Mouse (Mus musculus) midbrain, postnatal 0 days (tissue): Measurements from ENCODE around the gene Timp2. TPM values are rescaled to one million over a fixed set of nuclear protein-coding genes. Genes with fewer than 3 reads are reported as not detected.

ENCODE experiments used
- ATAC-seq: fragments of 200-750 bp; cut with Nextera tagmentation; 2 replicates; pipeline ENCODE4 v1.8.0; 2017; ENCODE audit warnings: moderate number of reproducible peaks, mild to moderate bottlenecking, moderate TSS enrichment, moderate library complexity; ENCODE audit not compliant: low FRiP score
- DNase-seq: peaks from one replicate; pipeline ENCODE4 v3.0.0-alpha.2; 2015; ENCODE audit warnings: low spot score
- H3K27ac ChIP-seq: fragments of 300-500 bp; sonication (generic); 2 replicates; pipeline ENCODE4 v1.5.1; 2014; ENCODE audit warnings: low read depth, mild to moderate bottlenecking, low read length, mixed read lengths
- H3K27me3 ChIP-seq: fragments of 300-500 bp; sonication (generic); 2 replicates; pipeline ENCODE4 v1.6.1; 2014; ENCODE audit warnings: low read length, control low read depth, mixed read lengths; ENCODE audit not compliant: insufficient read depth
- H3K36me3 ChIP-seq: fragments of 300-500 bp; sonication (generic); 2 replicates; pipeline ENCODE4 v1.6.1; 2014; ENCODE audit warnings: low read length, control low read depth, mixed read lengths; ENCODE audit not compliant: insufficient read depth
- H3K4me1 ChIP-seq: fragments of 300-500 bp; sonication (generic); 2 replicates; pipeline ENCODE4 v1.6.1; 2014; ENCODE audit warnings: mild to moderate bottlenecking, control low read depth, antibody characterized with exemption, low read length, mixed read lengths; ENCODE audit not compliant: insufficient read depth
- H3K4me2 ChIP-seq: fragments of 300-500 bp; sonication (generic); 2 replicates; pipeline ENCODE4 v1.6.1; 2014; ENCODE audit warnings: low read depth, mild to moderate bottlenecking, low read length, mixed read lengths; ENCODE audit not compliant: poor library complexity, severe bottlenecking
- H3K4me3 ChIP-seq: fragments of 300-500 bp; sonication (generic); 2 replicates; pipeline ENCODE4 v1.5.1; 2014; ENCODE audit warnings: low read depth, mild to moderate bottlenecking, low read length, moderate library complexity
- H3K9ac ChIP-seq: fragments of 300-500 bp; sonication (generic); replicated peaks from 2 replicates; pipeline ENCODE4 v1.6.1; 2014; ENCODE audit warnings: mild to moderate bottlenecking, low read length, moderate library complexity, mixed read lengths; ENCODE audit not compliant: poor library complexity, severe bottlenecking
- H3K9me3 ChIP-seq: fragments of 300-500 bp; sonication (generic); 2 replicates; pipeline ENCODE4 v1.6.1; 2016; ENCODE audit warnings: low read length, control low read depth
- CTCF ChIP-seq: IDR thresholded peaks from 2 replicates; pipeline ENCODE4 v1.5.1; 2016; ENCODE audit warnings: antibody characterized with exemption, mild to moderate bottlenecking
- WGBS: fragments of 180-500 bp; shearing (Covaris S2); extraction: QIAGEN DNeasy Blood & Tissue Kit; methylation state at CpG from one replicate; pipeline ENCODE4 v1.1.7; 2014; 5-methylcytosine and 5-hydroxymethylcytosine counted together
- polyA plus RNA-seq: library from polyadenylated mRNA; unstranded; fragments of >200 nt; fragmentation: Nextera tagmentation; extraction: Ambion mirVana; gene quantifications from 2 replicates; pipeline ENCODE4 v1.2.1, GENCODE M21; 2015
- total RNA-seq: library from RNA; depleted of rRNA; stranded (reverse); fragments of >200 nt; gene quantifications from 2 replicates; pipeline ENCODE4 v1.2.3, GENCODE M21; 2014

The Timp2 gene
- total and polyA plus RNA-seq, 2 experiments from 2014 or later: 140 to 217 TPM

DNA sequence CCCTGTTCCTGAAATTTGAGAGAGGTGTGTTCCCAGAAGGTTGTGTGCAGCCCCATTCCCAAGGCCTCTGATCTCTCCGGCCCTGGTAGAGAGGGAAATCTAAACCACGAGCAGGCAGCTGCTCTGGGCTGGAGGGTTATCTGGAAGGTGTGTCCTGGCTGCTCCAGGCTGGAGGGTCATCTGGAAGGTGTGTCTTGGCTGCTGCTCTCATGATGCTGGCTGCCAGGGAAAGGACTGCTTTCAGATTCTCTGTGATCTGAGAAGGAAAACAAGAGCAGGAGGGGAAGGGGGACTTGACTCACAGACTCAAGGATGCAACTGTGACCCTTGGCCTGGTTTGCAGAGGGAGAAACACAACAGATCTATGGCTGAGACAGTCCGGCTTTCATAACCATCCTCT lies 10.6 kb upstream of the Timp2 start:
- no peak overlapping the region for H3K4me3 ChIP-seq
- no peaks in the 10 kb centered on the region; the same call in 1 of the 2 replicates for H3K27me3 ChIP-seq
- no peaks in the 10 kb centered on the region for H3K36me3 ChIP-seq
- H3K9me3 ChIP-seq: no peaks in the 10 kb centered on the region
- peaks cover 7% of the 10 kb centered on the region; the same call in 1 of the 2 replicates for H3K4me1 ChIP-seq
- no peak overlapping the region for H3K27ac ChIP-seq
- ATAC-seq (no peak), DNase-seq (no peak)
- 74% methylated on average over 3 of the region's 3 CpGs for WGBS
- no peak for TF ChIP-seq CTCF
- H3K9ac ChIP-seq: no peak overlapping the region
- H3K4me2 ChIP-seq: no peak overlapping the region

DNA sequence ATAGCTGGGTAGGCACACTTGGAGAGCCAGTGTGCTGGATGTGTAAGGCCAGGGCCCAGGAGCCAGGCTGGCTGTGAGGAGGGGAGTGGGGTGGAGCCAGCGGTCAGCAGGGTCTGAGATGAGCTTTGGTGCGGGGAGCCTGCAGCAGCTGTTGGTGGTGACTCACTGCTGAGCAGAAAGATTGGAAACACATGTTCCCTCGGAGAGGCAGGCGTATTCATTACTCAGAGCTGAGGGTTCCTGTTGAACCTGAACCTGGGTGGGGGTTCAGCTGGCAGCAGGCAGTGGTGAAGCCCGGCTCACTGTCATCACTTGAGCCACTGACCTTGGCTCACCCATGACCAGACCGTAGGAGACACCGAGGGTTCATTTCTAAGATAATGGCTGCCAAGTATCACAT lies 9.6 kb upstream of the Timp2 start:
- H3K4me3 ChIP-seq: no peak overlapping the region
- no peak overlapping the region for H3K27ac ChIP-seq
- no peaks in the 10 kb centered on the region for H3K36me3 ChIP-seq
- ATAC-seq: no peak
- TF ChIP-seq CTCF: no peak
- no peak for DNase-seq
- no peaks in the 10 kb centered on the region for H3K9me3 ChIP-seq
- H3K27me3 ChIP-seq: no peaks in the 10 kb centered on the region; the same call in 1 of the 2 replicates
- 82% methylated on average over 7 of the region's 7 CpGs for WGBS
- H3K4me1 ChIP-seq: peaks cover 7% of the 10 kb centered on the region; the same call in 1 of the 2 replicates
- no peak overlapping the region for H3K9ac ChIP-seq
- H3K4me2 ChIP-seq: no peak overlapping the region

DNA sequence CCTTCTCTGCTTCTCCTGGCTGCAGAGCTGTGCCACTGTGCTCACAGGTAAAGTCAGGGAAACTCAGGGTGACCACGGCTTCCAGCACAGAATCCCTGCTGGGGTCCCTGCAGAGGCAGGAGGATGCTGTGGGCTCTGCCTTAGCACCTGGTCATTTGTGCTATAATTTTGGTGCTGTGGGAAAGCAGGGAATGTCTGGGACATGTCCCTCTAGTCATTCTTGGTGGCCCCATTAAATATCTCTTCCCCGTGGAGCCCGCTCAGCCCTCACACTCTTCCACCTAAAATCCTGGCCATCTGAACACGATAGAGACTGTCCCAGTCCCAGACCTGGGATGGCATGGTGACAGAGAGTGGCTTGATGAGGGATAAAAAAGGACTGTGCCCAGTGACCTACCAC lies 8.5 kb upstream of the Timp2 start:
- H3K4me1 ChIP-seq: peaks cover 7% of the 10 kb centered on the region; the same call in 1 of the 2 replicates
- H3K27ac ChIP-seq: no peak overlapping the region
- no peak overlapping the region for H3K4me2 ChIP-seq
- H3K36me3 ChIP-seq: no peaks in the 10 kb centered on the region
- ATAC-seq (no peak), DNase-seq (no peak)
- no peak for TF ChIP-seq CTCF
- no peaks in the 10 kb centered on the region; the same call in 1 of the 2 replicates for H3K27me3 ChIP-seq
- H3K9me3 ChIP-seq: no peaks in the 10 kb centered on the region
- WGBS: 89% methylated on average over 4 of the region's 4 CpGs
- no peak overlapping the region for H3K9ac ChIP-seq
- no peak overlapping the region for H3K4me3 ChIP-seq

DNA sequence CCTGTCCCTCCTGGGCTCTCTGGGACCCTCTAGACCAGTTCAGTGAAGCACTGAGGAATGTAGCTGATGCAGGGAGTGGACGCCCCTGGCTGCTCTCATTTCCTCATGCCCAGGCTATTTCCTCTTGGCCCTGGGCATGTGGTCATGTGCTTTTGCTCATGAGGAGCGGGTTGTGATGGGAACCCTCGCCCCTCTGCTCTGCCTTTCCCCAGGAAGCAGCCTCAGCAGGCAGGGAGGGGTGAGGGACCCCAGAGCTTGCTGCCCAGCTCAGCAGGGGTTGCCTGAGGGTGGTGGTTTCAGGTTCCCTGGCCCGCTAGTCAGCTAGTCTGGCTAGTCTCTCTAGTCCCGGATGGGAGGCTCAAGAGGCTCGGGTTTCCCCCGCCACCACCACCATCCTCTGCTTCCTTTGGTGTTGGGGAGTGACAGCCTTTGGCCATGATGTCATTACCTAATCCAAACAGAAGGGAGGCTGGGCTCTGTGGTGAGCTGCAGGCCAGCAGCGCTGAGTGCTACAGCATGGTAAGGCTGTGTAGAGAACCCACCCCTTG lies 7.5 kb upstream of the Timp2 start:
- Histone ChIP-seq H3K9me3 (no peaks in the 10 kb centered on the region), H3K27ac (peak overlapping the region; percentile 43; the same call in 1 of the 2 replicates), H3K9ac (peak overlapping the region; percentile 33), H3K4me2 (no peak overlapping the region), H3K27me3 (no peaks in the 10 kb centered on the region; the same call in 1 of the 2 replicates), H3K4me1 (peaks cover 7% of the 10 kb centered on the region; the same call in 1 of the 2 replicates), H3K36me3 (no peaks in the 10 kb centered on the region), H3K4me3 (no peak overlapping the region)
- no peak for TF ChIP-seq CTCF
- peak; percentile 80 for ATAC-seq
- WGBS: 12% methylated on average over 8 of the region's 8 CpGs
- DNase-seq: peak; percentile 47

DNA sequence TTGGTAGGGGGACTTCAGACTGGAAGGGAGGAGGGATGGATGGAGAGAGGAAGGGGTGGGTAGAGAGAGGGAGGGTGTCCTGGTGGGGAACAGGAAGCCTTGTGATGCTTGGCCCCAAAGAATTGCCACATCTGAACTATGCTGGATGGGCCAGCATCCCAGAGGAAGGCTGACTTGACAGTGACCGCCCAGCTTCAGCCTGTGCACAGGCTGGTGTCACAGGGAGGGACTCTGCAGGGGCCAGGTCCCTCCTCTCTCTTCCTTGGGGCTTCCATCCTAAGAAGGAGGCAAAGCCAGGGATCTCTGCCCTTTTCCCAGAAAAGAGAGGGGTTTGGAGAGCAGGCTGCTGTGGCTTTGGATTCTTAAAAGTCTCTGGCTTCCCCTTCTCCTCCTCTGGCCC lies 7.0 kb upstream of the Timp2 start:
- Histone ChIP-seq H3K9ac (0 out of 2 replicates have a peak overlapping the region, but pooled peaks have one; percentile 33), H3K27me3 (no peaks in the 10 kb centered on the region; the same call in 1 of the 2 replicates), H3K27ac (peak overlapping the region; percentile 43; the same call in 1 of the 2 replicates), H3K4me2 (no peak overlapping the region), H3K4me1 (peaks cover 7% of the 10 kb centered on the region; the same call in 1 of the 2 replicates), H3K9me3 (no peaks in the 10 kb centered on the region), H3K4me3 (no peak overlapping the region), H3K36me3 (no peaks in the 10 kb centered on the region)
- DNase-seq (no peak), ATAC-seq (no peak)
- no peak for TF ChIP-seq CTCF
- 79% methylated on average over 1 of the region's 1 CpGs for WGBS

- Histone ChIP-seq H3K4me1 (peaks cover 7% of the 10 kb centered on the region; the same call in 1 of the 2 replicates), H3K9ac (no peak overlapping the region), H3K9me3 (no peaks in the 10 kb centered on the region), H3K36me3 (no peaks in the 10 kb centered on the region), H3K27me3 (no peaks in the 10 kb centered on the region; the same call in 1 of the 2 replicates), H3K27ac (no peak overlapping the region), H3K4me3 (no peak overlapping the region), H3K4me2 (no peak overlapping the region)
- DNase-seq (peak; percentile 37), ATAC-seq (no peak)
- 80% methylated on average over 10 of the region's 10 CpGs for WGBS
- TF ChIP-seq CTCF: no peak
Measured at GRCm38 (mm10) chr11:118360907-118361341, 5.4 kb upstream of the Timp2 start.
